Mouse (Mus musculus): ENCODE measurements around the gene Ryr3. TPM values are rescaled to one million over a fixed set of nuclear protein-coding genes. Genes with fewer than 3 reads are reported as not detected.

Ryr3 gene
- polyA plus RNA-seq, 1 experiment from 2014 or later = 4.7 TPM

DNA sequence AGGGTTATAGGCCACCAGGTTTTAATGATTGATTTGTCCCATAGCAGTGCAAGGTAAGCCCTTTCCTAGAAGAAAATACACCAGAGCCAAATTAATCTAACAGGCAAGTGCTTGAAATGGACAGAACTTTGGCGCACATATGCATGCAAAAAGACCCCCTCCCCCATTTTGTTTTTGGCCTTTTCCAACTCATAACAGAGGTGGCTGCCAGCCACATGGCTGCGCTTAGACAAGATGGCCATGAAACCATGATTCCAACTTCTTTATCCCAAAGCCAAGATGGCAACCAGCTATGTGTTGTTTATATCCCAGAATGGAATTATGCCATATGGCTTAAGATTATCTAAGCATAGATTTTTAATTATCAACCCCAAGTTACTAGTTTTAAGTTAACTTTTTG lies 623.1 kb downstream of the Ryr3 start:
- Histone ChIP-seq H3K27ac (replicated peaks; ENCODE audit: low read depth, low read length) (no peak overlapping the region), H3K4me2 (ENCODE audit: low read depth, low read length) (no peak overlapping the region), H3K27me3 (replicated peaks; ENCODE audit: control insufficient read depth, insufficient read depth, low read length) (no peaks in the 10 kb centered on the region), H3K4me3 (ENCODE audit: low read depth, low read length) (no peak overlapping the region), H3K9me3 (ENCODE audit: control insufficient read depth, low read length) (no peaks in the 10 kb centered on the region), H3K36me3 (ENCODE audit: control insufficient read depth, insufficient read depth, low read length) (no peaks in the 10 kb centered on the region), H3K4me1 (ENCODE audit: control insufficient read depth, insufficient read depth, low read length) (no peaks in the 10 kb centered on the region), H3K9ac (ENCODE audit: low read depth, low read length) (no peak overlapping the region)
- DNase-seq (ENCODE audit: low spot score) = no peak
- ATAC-seq (ENCODE audit: low read depth) = no peak
- 89% methylated on average over 2 of the region's 2 CpGs for WGBS

DNA sequence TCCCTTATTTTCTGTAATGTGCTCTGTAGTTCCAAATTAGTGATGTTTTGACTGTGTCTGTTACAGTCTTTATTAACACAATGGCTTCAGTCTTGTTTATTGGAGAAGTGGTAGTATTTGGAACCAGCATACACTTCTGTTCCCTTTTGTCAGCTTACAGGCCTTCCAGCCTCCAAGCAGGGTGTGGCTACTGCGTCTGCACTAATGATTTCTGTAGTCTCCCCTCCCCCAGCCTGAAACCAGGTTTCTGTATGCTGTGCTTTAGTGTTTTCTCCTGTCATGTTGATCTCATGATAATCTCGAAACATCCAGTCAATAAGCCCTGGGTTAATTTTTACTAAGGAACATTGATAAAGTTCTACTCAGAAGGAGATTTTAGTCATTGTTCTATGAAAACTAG lies 623.6 kb downstream of the Ryr3 start:
- Histone ChIP-seq H3K4me2 (ENCODE audit: low read depth, low read length) (no peak overlapping the region), H3K36me3 (ENCODE audit: control insufficient read depth, insufficient read depth, low read length) (no peaks in the 10 kb centered on the region), H3K27ac (replicated peaks; ENCODE audit: low read depth, low read length) (no peak overlapping the region), H3K9me3 (ENCODE audit: control insufficient read depth, low read length) (no peaks in the 10 kb centered on the region), H3K27me3 (replicated peaks; ENCODE audit: control insufficient read depth, insufficient read depth, low read length) (no peaks in the 10 kb centered on the region), H3K4me3 (ENCODE audit: low read depth, low read length) (no peak overlapping the region), H3K9ac (ENCODE audit: low read depth, low read length) (no peak overlapping the region), H3K4me1 (ENCODE audit: control insufficient read depth, insufficient read depth, low read length) (no peaks in the 10 kb centered on the region)
- 69% methylated on average over 2 of the region's 2 CpGs for WGBS
- ATAC-seq (ENCODE audit: low read depth) = no peak
- no peak for DNase-seq (ENCODE audit: low spot score)

DNA sequence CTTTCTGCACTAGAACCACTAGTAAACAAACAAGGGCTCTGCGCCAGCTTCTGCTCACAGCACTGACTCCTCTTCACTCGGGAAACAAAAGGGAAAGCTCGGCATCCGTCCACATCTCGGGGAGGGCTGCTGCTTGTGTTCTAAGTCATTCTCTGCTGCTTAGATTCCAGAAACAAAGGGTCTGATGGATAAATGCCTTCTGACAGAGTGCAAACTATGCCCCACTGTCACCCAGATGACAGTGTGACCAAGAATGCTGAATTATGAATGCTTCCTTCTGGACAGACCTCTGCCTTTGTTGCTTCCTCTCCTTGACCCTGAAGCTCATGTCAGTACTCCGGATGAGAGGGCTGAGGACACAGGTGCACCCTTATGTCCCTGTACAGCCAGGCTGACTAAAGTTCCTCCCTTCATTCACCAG lies 625.4 kb downstream of the Ryr3 start:
- no peak for ATAC-seq (ENCODE audit: low read depth)
- Histone ChIP-seq H3K27me3 (replicated peaks; ENCODE audit: control insufficient read depth, insufficient read depth, low read length) (no peaks in the 10 kb centered on the region), H3K36me3 (ENCODE audit: control insufficient read depth, insufficient read depth, low read length) (no peaks in the 10 kb centered on the region), H3K9me3 (ENCODE audit: control insufficient read depth, low read length) (no peaks in the 10 kb centered on the region), H3K9ac (ENCODE audit: low read depth, low read length) (no peak overlapping the region), H3K4me1 (ENCODE audit: control insufficient read depth, insufficient read depth, low read length) (no peaks in the 10 kb centered on the region), H3K27ac (replicated peaks; ENCODE audit: low read depth, low read length) (no peak overlapping the region), H3K4me2 (ENCODE audit: low read depth, low read length) (no peak overlapping the region), H3K4me3 (ENCODE audit: low read depth, low read length) (no peak overlapping the region)
- WGBS = 78% methylated on average over 6 of the region's 6 CpGs
- DNase-seq (ENCODE audit: low spot score) = peak; percentile 13

DNA sequence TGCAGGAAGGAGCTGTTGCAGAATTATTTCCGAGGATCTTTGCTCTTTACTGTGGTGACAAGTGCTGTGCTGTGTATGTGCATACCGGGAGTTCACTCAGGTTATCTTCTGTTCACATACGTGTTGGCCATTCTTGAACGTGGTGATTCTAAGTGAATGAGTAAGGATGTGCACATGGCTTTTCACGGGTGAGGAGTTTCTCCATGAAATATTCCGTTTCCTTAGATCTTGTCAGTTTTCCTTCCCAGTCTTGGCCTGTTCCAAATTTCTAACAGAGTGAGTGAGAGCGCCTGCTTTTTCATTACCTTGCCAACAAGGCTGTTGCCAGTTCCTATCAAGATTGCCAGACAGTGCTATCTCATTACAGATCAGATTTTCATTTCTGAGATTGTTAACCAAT lies 625.9 kb downstream of the Ryr3 start:
- H3K4me3 ChIP-seq (ENCODE audit: low read depth, low read length) = no peak overlapping the region
- H3K4me2 ChIP-seq (ENCODE audit: low read depth, low read length) = no peak overlapping the region
- 79% methylated on average over 7 of the region's 7 CpGs for WGBS
- DNase-seq (ENCODE audit: low spot score) (no peak), ATAC-seq (ENCODE audit: low read depth) (no peak)
- H3K4me1 ChIP-seq (ENCODE audit: control insufficient read depth, insufficient read depth, low read length) = no peaks in the 10 kb centered on the region
- H3K27ac ChIP-seq (replicated peaks; ENCODE audit: low read depth, low read length) = no peak overlapping the region
- H3K9me3 ChIP-seq (ENCODE audit: control insufficient read depth, low read length) = no peaks in the 10 kb centered on the region
- H3K27me3 ChIP-seq (replicated peaks; ENCODE audit: control insufficient read depth, insufficient read depth, low read length) = no peaks in the 10 kb centered on the region
- no peaks in the 10 kb centered on the region for H3K36me3 ChIP-seq (ENCODE audit: control insufficient read depth, insufficient read depth, low read length)
- no peak overlapping the region for H3K9ac ChIP-seq (ENCODE audit: low read depth, low read length)

Small RNA genes within 50 kb of the gene (microRNA-seq; reads per million reads assigned to microRNA genes)
- not detected for gene Gm44374 (ENCODE audit: borderline number of aligned reads)

Other genes with a start within 250 kb of the Ryr3 start
- gene Tmco5b, start 68.6 kb upstream of the Ryr3 start, polyA plus RNA-seq (2014; fragmentation: Nextera tagmentation; extraction: Ambion mirVana) = not detected in 2 replicates
- gene Fmn1, start 110.6 kb upstream of the Ryr3 start, polyA plus RNA-seq (2014; fragmentation: Nextera tagmentation; extraction: Ambion mirVana) = 2.5 and 3.1 TPM in 2 replicates

Measured in embryonic facial prominence, embryonic 14.5 days (tissue).